Mouse (Mus musculus) lung, postnatal 0 days (tissue): ENCODE data around the gene Hdac7. TPM values are rescaled to one million over a fixed set of nuclear protein-coding genes. Genes with fewer than 3 reads are reported as not detected.

ENCODE experiments used
- ATAC-seq: fragments of 200-750 bp; cut with Nextera tagmentation; 2 replicates; pipeline ENCODE4 v1.8.0; 2017; ENCODE audit warnings: moderate library complexity
- DNase-seq: peaks from one replicate; pipeline ENCODE4 v3.0.0-alpha.2; 2016; ENCODE audit warnings: low spot score
- H3K27ac ChIP-seq: fragments of 300-500 bp; sonication (generic); 2 replicates; pipeline ENCODE4 v1.5.1; 2014; ENCODE audit warnings: antibody characterized with exemption, mild to moderate bottlenecking, low read length, mixed read lengths
- H3K27me3 ChIP-seq: fragments of 300-500 bp; sonication (generic); replicated peaks from 2 replicates; pipeline ENCODE4 v1.6.1; 2014; ENCODE audit warnings: low read length, mixed read lengths; ENCODE audit not compliant: insufficient read depth
- H3K36me3 ChIP-seq: fragments of 300-500 bp; sonication (generic); 2 replicates; pipeline ENCODE4 v1.6.1; 2014; ENCODE audit warnings: low read length, mixed read lengths; ENCODE audit not compliant: insufficient read depth
- H3K4me1 ChIP-seq: fragments of 300-500 bp; sonication (generic); 2 replicates; pipeline ENCODE4 v1.6.1; 2014; ENCODE audit warnings: antibody characterized with exemption, low read depth, low read length, mixed read lengths; ENCODE audit not compliant: insufficient read depth
- H3K4me2 ChIP-seq: fragments of 300-500 bp; sonication (generic); replicated peaks from 2 replicates; pipeline ENCODE4 v1.6.1; 2014; ENCODE audit warnings: low read depth, mild to moderate bottlenecking, low read length, moderate library complexity, mixed read lengths
- H3K4me3 ChIP-seq: fragments of 300-500 bp; sonication (generic); 2 replicates; pipeline ENCODE4 v1.5.1; 2014; ENCODE audit warnings: low read depth, low read length
- H3K9ac ChIP-seq: fragments of 300-500 bp; sonication (generic); replicated peaks from 2 replicates; pipeline ENCODE4 v1.6.1; 2014; ENCODE audit warnings: low read depth, mild to moderate bottlenecking
- H3K9me3 ChIP-seq: fragments of 300-500 bp; sonication (generic); 2 replicates; pipeline ENCODE4 v1.6.1; 2016; ENCODE audit warnings: low read length, mixed read lengths
- CTCF ChIP-seq: IDR thresholded peaks from 2 replicates; pipeline ENCODE4 v1.5.1; 2016; ENCODE audit warnings: antibody characterized with exemption, mild to moderate bottlenecking
- EP300 ChIP-seq: IDR thresholded peaks from 2 replicates; pipeline ENCODE4 v1.6.1; 2016; ENCODE audit warnings: antibody characterized with exemption, mild to moderate bottlenecking, control low read depth
- WGBS: fragments of 180-500 bp; shearing (Covaris S2); extraction: QIAGEN DNeasy Blood & Tissue Kit; methylation state at CpG from one replicate; pipeline ENCODE4 v1.1.7; 2014; 5-methylcytosine and 5-hydroxymethylcytosine counted together
- polyA plus RNA-seq: library from polyadenylated mRNA; unstranded; fragments of >200 nt; fragmentation: Nextera tagmentation; extraction: Ambion mirVana; gene quantifications from 2 replicates; pipeline ENCODE4 v1.2.1, GENCODE M21; 2015

Gene Hdac7
- polyA plus RNA-seq, 1 experiment from 2014 or later: 43.2 TPM

- DNase-seq (peak; percentile 58), ATAC-seq (no peak)
- no peak overlapping the region for H3K9ac ChIP-seq
- no peak overlapping the region for H3K4me3 ChIP-seq
- no peaks in the 10 kb centered on the region for H3K27me3 ChIP-seq
- WGBS: 49% methylated on average over 9 of the region's 10 CpGs
- no peaks in the 10 kb centered on the region for H3K9me3 ChIP-seq
- H3K4me2 ChIP-seq: no peak overlapping the region
- H3K36me3 ChIP-seq: no peaks in the 10 kb centered on the region
- H3K4me1 ChIP-seq: peaks cover 20% of the 10 kb centered on the region
- TF ChIP-seq CTCF (no peak), EP300 (no peak)
- H3K27ac ChIP-seq: no peak overlapping the region
Observed at GRCm38 (mm10) chr15:97786412-97787112, 57.7 kb downstream of the Hdac7 start.

DNA sequence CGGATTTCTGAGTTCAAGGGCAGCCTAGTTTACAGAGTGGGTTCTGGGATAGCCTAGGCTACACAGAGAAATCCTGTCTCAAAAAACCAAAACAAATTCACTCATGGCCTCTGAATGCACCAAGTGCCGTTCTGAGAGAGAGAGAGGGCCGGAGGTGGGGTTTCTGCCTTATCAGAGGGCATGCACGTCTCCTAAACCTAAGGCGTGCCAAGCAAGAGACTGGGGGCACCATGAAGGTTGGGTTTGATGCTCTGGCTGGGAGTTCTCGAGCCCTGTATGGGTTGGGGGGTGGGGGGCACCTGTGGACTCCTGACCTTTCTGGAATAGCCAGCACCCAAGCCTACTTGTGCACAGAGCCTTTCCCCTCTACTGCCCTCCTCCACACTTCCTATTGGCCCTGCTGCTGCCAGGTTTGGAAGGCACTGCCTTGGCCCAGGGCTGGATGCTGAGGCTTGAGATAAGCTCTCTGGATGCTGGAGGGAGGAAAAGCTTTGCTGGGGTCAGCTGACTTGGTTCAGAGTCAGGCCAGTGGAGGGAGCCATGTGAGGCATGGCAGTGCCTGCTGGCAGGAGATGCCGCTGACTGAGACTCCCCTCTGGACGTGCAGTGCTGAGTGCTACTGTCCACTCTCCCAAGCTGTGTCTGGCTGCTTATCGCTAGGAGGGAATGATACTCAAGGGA, 58.4 kb downstream of the Hdac7 start:
- Histone ChIP-seq H3K4me2 (no peak overlapping the region), H3K4me3 (no peak overlapping the region), H3K36me3 (no peaks in the 10 kb centered on the region), H3K9ac (no peak overlapping the region), H3K27me3 (no peaks in the 10 kb centered on the region), H3K9me3 (no peaks in the 10 kb centered on the region), H3K4me1 (peaks cover 22% of the 10 kb centered on the region), H3K27ac (no peak overlapping the region)
- ATAC-seq: no peak
- peak; percentile 28; the same call in 1 of the 2 replicates for TF ChIP-seq CTCF
- no peak for TF ChIP-seq EP300
- peak; percentile 39 for DNase-seq
- 78% methylated on average over 9 of the region's 9 CpGs for WGBS

GRCm38 (mm10) chr15:97784561-97785161, 59.6 kb downstream of the Hdac7 start:
- 5% methylated on average over 42 of the region's 45 CpGs for WGBS
- Histone ChIP-seq H3K4me1 (peaks cover 30% of the 10 kb centered on the region; the same call in 1 of the 2 replicates), H3K36me3 (no peaks in the 10 kb centered on the region), H3K27ac (peak overlapping the region; percentile 85), H3K4me2 (peak overlapping the region; percentile 94), H3K4me3 (peak overlapping the region; percentile 77), H3K9me3 (no peaks in the 10 kb centered on the region), H3K27me3 (no peaks in the 10 kb centered on the region), H3K9ac (peak overlapping the region; percentile 78)
- no peak for TF ChIP-seq CTCF
- TF ChIP-seq EP300: no peak
- peak; percentile 38 for DNase-seq
- peak; percentile 61 for ATAC-seq

DNA sequence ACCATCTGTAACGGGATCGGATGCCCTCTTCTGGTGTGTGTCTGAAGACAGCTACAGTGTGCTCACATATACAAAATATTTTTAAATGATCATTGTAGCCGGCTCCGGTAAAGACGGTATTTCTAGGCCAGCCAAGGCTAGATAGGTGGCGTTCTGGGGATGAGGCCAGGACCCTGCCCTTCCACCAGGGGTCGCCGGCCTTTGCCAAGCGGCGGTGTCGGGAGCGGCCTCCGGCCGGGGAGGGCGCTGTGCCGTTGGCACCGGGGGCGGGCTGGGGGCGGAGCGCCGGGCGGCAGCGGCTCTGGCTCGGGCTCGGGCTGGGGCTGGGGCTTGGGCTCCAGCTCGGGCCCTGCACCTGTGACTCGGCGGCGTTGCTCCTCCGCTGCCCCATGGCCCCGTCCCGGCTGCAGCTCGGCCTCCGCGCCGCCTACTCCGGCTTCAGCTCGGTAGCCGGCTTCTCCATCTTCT, 60.2 kb downstream of the Hdac7 start:
- no peaks in the 10 kb centered on the region for H3K36me3 ChIP-seq
- 2% methylated on average over 31 of the region's 39 CpGs for WGBS
- H3K9me3 ChIP-seq: no peaks in the 10 kb centered on the region
- DNase-seq (peak; percentile 94), ATAC-seq (peak; percentile 86)
- no peaks in the 10 kb centered on the region for H3K27me3 ChIP-seq
- no peak for TF ChIP-seq EP300
- peak; percentile 93 for TF ChIP-seq CTCF
- peaks cover 31% of the 10 kb centered on the region; the same call in 1 of the 2 replicates for H3K4me1 ChIP-seq
- H3K4me2 ChIP-seq: peak overlapping the region; percentile 94
- H3K27ac ChIP-seq: peak overlapping the region; percentile 85
- H3K9ac ChIP-seq: peak overlapping the region; percentile 78
- peak overlapping the region; percentile 77 for H3K4me3 ChIP-seq

- Histone ChIP-seq H3K4me3 (no peak overlapping the region), H3K27me3 (no peaks in the 10 kb centered on the region), H3K27ac (no peak overlapping the region), H3K9ac (no peak overlapping the region), H3K36me3 (no peaks in the 10 kb centered on the region), H3K4me1 (peaks cover 33% of the 10 kb centered on the region; the same call in 1 of the 2 replicates), H3K4me2 (peak overlapping the region; percentile 40), H3K9me3 (no peaks in the 10 kb centered on the region)
- TF ChIP-seq EP300: no peak
- TF ChIP-seq CTCF: peak; percentile 87
- ATAC-seq (peak; percentile 29), DNase-seq (peak; percentile 90)
- WGBS: 5% methylated on average over 9 of the region's 9 CpGs
Observed at GRCm38 (mm10) chr15:97782749-97783105, 61.6 kb downstream of the Hdac7 start.
